Mouse (Mus musculus): ENCODE results near the gene Nynrin. TPM values are rescaled to one million over a fixed set of nuclear protein-coding genes. Genes with fewer than 3 reads are reported as not detected.

Gene Nynrin
- polyA plus RNA-seq, 1 experiment from 2014 or later = 25.0 TPM

GRCm38 (mm10) chr14:55898947-55899346 lies 45.1 kb downstream of the Nynrin start:
- H3K36me3 ChIP-seq = peaks cover 45% of the 10 kb centered on the region
- no peak for ATAC-seq (ENCODE audit: insufficient number of reproducible peaks, low FRiP score, low TSS enrichment, low read depth)
- H3K27me3 ChIP-seq = no peaks in the 10 kb centered on the region
- H3K9ac ChIP-seq = 0 out of 2 replicates have a peak overlapping the region, but pooled peaks have one; percentile 66
- peaks cover 19% of the 10 kb centered on the region for H3K4me1 ChIP-seq
- H3K4me3 ChIP-seq (replicated peaks) = no peak overlapping the region
- H3K27ac ChIP-seq (replicated peaks) = peak overlapping the region; percentile 89; the same call in 1 of the 2 replicates
- peak overlapping the region; percentile 88 for H3K4me2 ChIP-seq (replicated peaks)
- WGBS = 87% methylated on average over 7 of the region's 7 CpGs
- H3K9me3 ChIP-seq (replicated peaks) = no peaks in the 10 kb centered on the region

GRCm38 (mm10) chr14:55899701-55900413 lies 46.0 kb downstream of the Nynrin start, which contains the start of gene Sdr39u1:
Gene Sdr39u1, minus strand, starts transcription at chr14:55900293.
- Histone ChIP-seq H3K36me3 (peaks cover 36% of the 10 kb centered on the region), H3K9me3 (replicated peaks) (no peaks in the 10 kb centered on the region), H3K4me3 (replicated peaks) (peak within 1 kb of the TSS; percentile 57), H3K27ac (replicated peaks) (peak within 1 kb of the TSS; percentile 89), H3K9ac (peak within 1 kb of the TSS; percentile 66), H3K4me2 (replicated peaks) (peak within 1 kb of the TSS; percentile 88), H3K4me1 (peaks cover 19% of the 10 kb centered on the region), H3K27me3 (no peaks in the 10 kb centered on the region)
- peak; percentile 87 for ATAC-seq (ENCODE audit: insufficient number of reproducible peaks, low FRiP score, low TSS enrichment, low read depth)
- 2% methylated on average over 39 of the region's 39 CpGs for WGBS

- Histone ChIP-seq H3K27me3 (no peaks in the 10 kb centered on the region), H3K36me3 (peaks cover 31% of the 10 kb centered on the region), H3K9ac (peak overlapping the region; percentile 66), H3K27ac (replicated peaks) (peak overlapping the region; percentile 89), H3K9me3 (replicated peaks) (no peaks in the 10 kb centered on the region), H3K4me2 (replicated peaks) (peak overlapping the region; percentile 88), H3K4me3 (replicated peaks) (peak overlapping the region; percentile 57), H3K4me1 (peaks cover 19% of the 10 kb centered on the region)
- no peak for ATAC-seq (ENCODE audit: insufficient number of reproducible peaks, low FRiP score, low TSS enrichment, low read depth)
- 8% methylated on average over 12 of the region's 12 CpGs for WGBS
Observed at GRCm38 (mm10) chr14:55900414-55900755, 46.6 kb downstream of the Nynrin start.

- WGBS = 20% methylated on average over 1 of the region's 1 CpGs
- Histone ChIP-seq H3K27me3 (no peaks in the 10 kb centered on the region), H3K36me3 (no peaks in the 10 kb centered on the region), H3K4me1 (peaks cover 8% of the 10 kb centered on the region), H3K4me2 (replicated peaks) (no peak overlapping the region), H3K9me3 (replicated peaks) (no peaks in the 10 kb centered on the region), H3K27ac (replicated peaks) (no peak overlapping the region), H3K4me3 (replicated peaks) (no peak overlapping the region), H3K9ac (no peak overlapping the region)
- ATAC-seq (ENCODE audit: insufficient number of reproducible peaks, low FRiP score, low TSS enrichment, low read depth) = no peak
Observed at GRCm38 (mm10) chr14:55905518-55905917, 51.7 kb downstream of the Nynrin start.

GRCm38 (mm10) chr14:55913406-55913805 lies 59.6 kb downstream of the Nynrin start:
- Histone ChIP-seq H3K9me3 (replicated peaks) (no peaks in the 10 kb centered on the region), H3K4me1 (0 out of 2 replicates have a peak, but pooled peaks cover 2% of the 10 kb centered on the region), H3K4me3 (replicated peaks) (no peak overlapping the region), H3K27me3 (no peaks in the 10 kb centered on the region), H3K9ac (no peak overlapping the region), H3K4me2 (replicated peaks) (no peak overlapping the region), H3K27ac (replicated peaks) (no peak overlapping the region), H3K36me3 (no peaks in the 10 kb centered on the region)
- WGBS = 37% methylated on average over 4 of the region's 4 CpGs
- ATAC-seq (ENCODE audit: insufficient number of reproducible peaks, low FRiP score, low TSS enrichment, low read depth) = no peak

- H3K27me3 ChIP-seq = no peaks in the 10 kb centered on the region
- no peak overlapping the region for H3K4me2 ChIP-seq (replicated peaks)
- H3K9ac ChIP-seq = no peak overlapping the region
- peak; percentile 77; the same call in 1 of the 2 replicates for ATAC-seq (ENCODE audit: insufficient number of reproducible peaks, low FRiP score, low TSS enrichment, low read depth)
- H3K9me3 ChIP-seq (replicated peaks) = no peaks in the 10 kb centered on the region
- no peak overlapping the region for H3K27ac ChIP-seq (replicated peaks)
- no peaks in the 10 kb centered on the region for H3K36me3 ChIP-seq
- 0 out of 2 replicates have a peak, but pooled peaks cover 9% of the 10 kb centered on the region for H3K4me1 ChIP-seq
- no peak overlapping the region for H3K4me3 ChIP-seq (replicated peaks)
- 34% methylated on average over 14 of the region's 14 CpGs for WGBS
Observed at GRCm38 (mm10) chr14:55918240-55919082, 64.7 kb downstream of the Nynrin start.

- no peak overlapping the region for H3K9ac ChIP-seq
- no peaks in the 10 kb centered on the region for H3K9me3 ChIP-seq (replicated peaks)
- WGBS = 72% methylated on average over 7 of the region's 7 CpGs
- H3K4me1 ChIP-seq = 0 out of 2 replicates have a peak, but pooled peaks cover 9% of the 10 kb centered on the region
- H3K4me3 ChIP-seq (replicated peaks) = no peak overlapping the region
- H3K27me3 ChIP-seq = no peaks in the 10 kb centered on the region
- no peak for ATAC-seq (ENCODE audit: insufficient number of reproducible peaks, low FRiP score, low TSS enrichment, low read depth)
- H3K27ac ChIP-seq (replicated peaks) = no peak overlapping the region
- no peaks in the 10 kb centered on the region for H3K36me3 ChIP-seq
- no peak overlapping the region for H3K4me2 ChIP-seq (replicated peaks)
Observed at GRCm38 (mm10) chr14:55922475-55923232, 68.8 kb downstream of the Nynrin start.

Other genes starting within 250 kb of the Nynrin start
- 2.3 and 2.9 TPM in 2 replicates for gene Rec8, start 236.0 kb upstream of the Nynrin start, polyA plus RNA-seq (2015; fragmentation: Nextera tagmentation; extraction: Ambion mirVana)
- gene Ipo4, start 218.1 kb upstream of the Nynrin start, polyA plus RNA-seq (2015; fragmentation: Nextera tagmentation; extraction: Ambion mirVana) = 122 and 129 TPM in 2 replicates
- gene Gm49378, start 216.1 kb upstream of the Nynrin start, polyA plus RNA-seq (2015; fragmentation: Nextera tagmentation; extraction: Ambion mirVana) = 0.75 and 1.4 TPM in 2 replicates
- 114 and 118 TPM in 2 replicates for gene Tm9sf1, start 210.2 kb upstream of the Nynrin start, polyA plus RNA-seq (2015; fragmentation: Nextera tagmentation; extraction: Ambion mirVana)
- gene Tssk4, start 203.8 kb upstream of the Nynrin start, polyA plus RNA-seq (2015; fragmentation: Nextera tagmentation; extraction: Ambion mirVana) = 0.61 and 1.2 TPM in 2 replicates
- gene Mdp1, start 193.5 kb upstream of the Nynrin start, polyA plus RNA-seq (2015; fragmentation: Nextera tagmentation; extraction: Ambion mirVana) = 57.4 and 57.9 TPM in 2 replicates
- gene Gmpr2, start 182.1 kb upstream of the Nynrin start, polyA plus RNA-seq (2015; fragmentation: Nextera tagmentation; extraction: Ambion mirVana) = 68.1 and 68.6 TPM in 2 replicates
- 548 and 555 TPM in 2 replicates for gene Nedd8, start 181.9 kb upstream of the Nynrin start, polyA plus RNA-seq (2015; fragmentation: Nextera tagmentation; extraction: Ambion mirVana)
- gene Tinf2, start 172.2 kb upstream of the Nynrin start, polyA plus RNA-seq (2015; fragmentation: Nextera tagmentation; extraction: Ambion mirVana) = 34.0 and 38.0 TPM in 2 replicates
- 27.3 and 28.0 TPM in 2 replicates for gene Tgm1, start 140.1 kb upstream of the Nynrin start, polyA plus RNA-seq (2015; fragmentation: Nextera tagmentation; extraction: Ambion mirVana)
- 30.3 and 33.8 TPM in 2 replicates for gene Rabggta, start 131.7 kb upstream of the Nynrin start, polyA plus RNA-seq (2015; fragmentation: Nextera tagmentation; extraction: Ambion mirVana)
- gene Dhrs1, start 108.3 kb upstream of the Nynrin start, polyA plus RNA-seq (2015; fragmentation: Nextera tagmentation; extraction: Ambion mirVana) = 87.3 and 90.0 TPM in 2 replicates
- gene Nop9, start 108.3 kb upstream of the Nynrin start, polyA plus RNA-seq (2015; fragmentation: Nextera tagmentation; extraction: Ambion mirVana) = 37.3 and 39.0 TPM in 2 replicates
- gene Cideb, start 95.6 kb upstream of the Nynrin start, polyA plus RNA-seq (2015; fragmentation: Nextera tagmentation; extraction: Ambion mirVana) = 0.47 and 0.60 TPM in 2 replicates
- gene Ltb4r2, start 92.6 kb upstream of the Nynrin start, polyA plus RNA-seq (2015; fragmentation: Nextera tagmentation; extraction: Ambion mirVana) = 0.95 and 1.4 TPM in 2 replicates
- 1.8 and 2.1 TPM in 2 replicates for gene Ltb4r1, start 88.0 kb upstream of the Nynrin start, polyA plus RNA-seq (2015; fragmentation: Nextera tagmentation; extraction: Ambion mirVana)
- gene Adcy4, start 69.9 kb upstream of the Nynrin start, polyA plus RNA-seq (2015; fragmentation: Nextera tagmentation; extraction: Ambion mirVana) = 17.4 and 22.2 TPM in 2 replicates
- 34.5 and 41.3 TPM in 2 replicates for gene Ripk3, start 65.1 kb upstream of the Nynrin start, polyA plus RNA-seq (2015; fragmentation: Nextera tagmentation; extraction: Ambion mirVana)
- 106 and 115 TPM in 2 replicates for gene Nfatc4, start 30.9 kb upstream of the Nynrin start, polyA plus RNA-seq (2015; fragmentation: Nextera tagmentation; extraction: Ambion mirVana)
- gene Cbln3, start 30.4 kb downstream of the Nynrin start, polyA plus RNA-seq (2015; fragmentation: Nextera tagmentation; extraction: Ambion mirVana) = 0.33 and 0.35 TPM in 2 replicates
- 18.8 and 19.9 TPM in 2 replicates for gene Khnyn, start 30.9 kb downstream of the Nynrin start, polyA plus RNA-seq (2015; fragmentation: Nextera tagmentation; extraction: Ambion mirVana)
- 73.9 and 79.1 TPM in 2 replicates for gene Sdr39u1, start 46.3 kb downstream of the Nynrin start, polyA plus RNA-seq (2015; fragmentation: Nextera tagmentation; extraction: Ambion mirVana)
- gene Cma1, start 90.7 kb downstream of the Nynrin start, polyA plus RNA-seq (2015; fragmentation: Nextera tagmentation; extraction: Ambion mirVana) = 320 and 374 TPM in 2 replicates
- 0.67 and 0.88 TPM in 2 replicates for gene Cma2, start 97.0 kb downstream of the Nynrin start, polyA plus RNA-seq (2015; fragmentation: Nextera tagmentation; extraction: Ambion mirVana)
- 0.38 and 0.65 TPM in 2 replicates for gene Mcpt1, start 164.0 kb downstream of the Nynrin start, polyA plus RNA-seq (2015; fragmentation: Nextera tagmentation; extraction: Ambion mirVana)
- gene Mcpt9, start 176.5 kb downstream of the Nynrin start, polyA plus RNA-seq (2015; fragmentation: Nextera tagmentation; extraction: Ambion mirVana) = not detected in 2 replicates
- gene Mcpt2, start 188.0 kb downstream of the Nynrin start, polyA plus RNA-seq (2015; fragmentation: Nextera tagmentation; extraction: Ambion mirVana) = 3.2 and 3.6 TPM in 2 replicates
- gene Mcpt4, start 208.3 kb downstream of the Nynrin start, polyA plus RNA-seq (2015; fragmentation: Nextera tagmentation; extraction: Ambion mirVana) = 25.7 and 32.1 TPM in 2 replicates
- 1.5 and 2.2 TPM in 2 replicates for gene Mcpt8, start 231.3 kb downstream of the Nynrin start, polyA plus RNA-seq (2015; fragmentation: Nextera tagmentation; extraction: Ambion mirVana)
- 0.28 and 0.67 TPM in 2 replicates for gene Ctsg, start 248.6 kb downstream of the Nynrin start, polyA plus RNA-seq (2015; fragmentation: Nextera tagmentation; extraction: Ambion mirVana)